Mouse (Mus musculus): Measurements from ENCODE around the gene Gfm1. TPM values are rescaled to one million over a fixed set of nuclear protein-coding genes. Genes with fewer than 3 reads are reported as not detected.

Gene Gfm1
- polyA plus RNA-seq, 1 experiment from 2014 or later = 83.3 TPM

GRCm38 (mm10) chr3:67462578-67462977 lies 32.7 kb downstream of the Gfm1 start:
- peak overlapping the region; percentile 87 for H3K4me2 ChIP-seq
- DNase-seq (ENCODE audit: low spot score) (no peak), ATAC-seq (replicated peaks; ENCODE audit: low FRiP score) (no peak)
- no peak overlapping the region for H3K27ac ChIP-seq (ENCODE audit: low read depth, low read length)
- peak overlapping the region; percentile 67 for H3K4me3 ChIP-seq (ENCODE audit: low read depth, low read length)
- H3K9ac ChIP-seq (ENCODE audit: low read depth, low read length) = no peak overlapping the region
- no peaks in the 10 kb centered on the region for H3K9me3 ChIP-seq (ENCODE audit: control insufficient read depth, low read length)
- WGBS = 63% methylated on average over 10 of the region's 10 CpGs
- no peaks in the 10 kb centered on the region; the same call in 1 of the 2 replicates for H3K4me1 ChIP-seq (replicated peaks; ENCODE audit: control insufficient read depth, insufficient read depth, low read length)
- peaks cover 12% of the 10 kb centered on the region for H3K36me3 ChIP-seq (ENCODE audit: control insufficient read depth, insufficient read depth, low read length)
- H3K27me3 ChIP-seq (replicated peaks; ENCODE audit: control insufficient read depth, insufficient read depth, low read length) = no peaks in the 10 kb centered on the region

- WGBS = 7% methylated on average over 12 of the region's 12 CpGs
- H3K4me3 ChIP-seq (ENCODE audit: low read depth, low read length) = peak overlapping the region; percentile 67
- no peak for ATAC-seq (replicated peaks; ENCODE audit: low FRiP score)
Observed at GRCm38 (mm10) chr3:67463001-67463400, 33.1 kb downstream of the Gfm1 start.

GRCm38 (mm10) chr3:67463450-67464372 lies 33.8 kb downstream of the Gfm1 start, which contains the start of gene Lxn:
Gene Lxn (minus strand): TSS chr3:67463926.
- 1% methylated on average over 42 of the region's 43 CpGs for WGBS
- H3K4me3 ChIP-seq (ENCODE audit: low read depth, low read length) = peak within 1 kb of the TSS; percentile 67
- H3K36me3 ChIP-seq (ENCODE audit: control insufficient read depth, insufficient read depth, low read length) = peaks cover 9% of the 10 kb centered on the region
- H3K27me3 ChIP-seq (replicated peaks; ENCODE audit: control insufficient read depth, insufficient read depth, low read length) = no peaks in the 10 kb centered on the region
- peak within 1 kb of the TSS; percentile 48 for H3K27ac ChIP-seq (ENCODE audit: low read depth, low read length)
- peak; percentile 76 for DNase-seq (ENCODE audit: low spot score)
- ATAC-seq (replicated peaks; ENCODE audit: low FRiP score) = peak; percentile 87
- H3K4me1 ChIP-seq (replicated peaks; ENCODE audit: control insufficient read depth, insufficient read depth, low read length) = no peaks in the 10 kb centered on the region; the same call in 1 of the 2 replicates
- peak within 1 kb of the TSS; percentile 67 for H3K9ac ChIP-seq (ENCODE audit: low read depth, low read length)
- no peaks in the 10 kb centered on the region for H3K9me3 ChIP-seq (ENCODE audit: control insufficient read depth, low read length)
- peak within 1 kb of the TSS; percentile 87 for H3K4me2 ChIP-seq

More at GRCm38 (mm10) chr3:67463001-67463400, 33.1 kb downstream of the Gfm1 start:
- no peaks in the 10 kb centered on the region for H3K9me3 ChIP-seq (ENCODE audit: control insufficient read depth, low read length)
- H3K4me1 ChIP-seq (replicated peaks; ENCODE audit: control insufficient read depth, insufficient read depth, low read length) = no peaks in the 10 kb centered on the region; the same call in 1 of the 2 replicates
- peak overlapping the region; percentile 48; the same call in 1 of the 2 replicates for H3K27ac ChIP-seq (ENCODE audit: low read depth, low read length)
- DNase-seq (ENCODE audit: low spot score) = no peak
- peaks cover 13% of the 10 kb centered on the region for H3K36me3 ChIP-seq (ENCODE audit: control insufficient read depth, insufficient read depth, low read length)
- no peaks in the 10 kb centered on the region for H3K27me3 ChIP-seq (replicated peaks; ENCODE audit: control insufficient read depth, insufficient read depth, low read length)
- H3K9ac ChIP-seq (ENCODE audit: low read depth, low read length) = peak overlapping the region; percentile 67
- H3K4me2 ChIP-seq = peak overlapping the region; percentile 87

- Histone ChIP-seq H3K9ac (ENCODE audit: low read depth, low read length) (no peak overlapping the region), H3K9me3 (ENCODE audit: control insufficient read depth, low read length) (no peaks in the 10 kb centered on the region), H3K36me3 (ENCODE audit: control insufficient read depth, insufficient read depth, low read length) (peaks cover 12% of the 10 kb centered on the region; the same call in 1 of the 2 replicates), H3K4me1 (replicated peaks; ENCODE audit: control insufficient read depth, insufficient read depth, low read length) (peaks cover 2% of the 10 kb centered on the region), H3K27ac (ENCODE audit: low read depth, low read length) (no peak overlapping the region), H3K4me2 (no peak overlapping the region), H3K27me3 (replicated peaks; ENCODE audit: control insufficient read depth, insufficient read depth, low read length) (no peaks in the 10 kb centered on the region), H3K4me3 (ENCODE audit: low read depth, low read length) (no peak overlapping the region)
- ATAC-seq (replicated peaks; ENCODE audit: low FRiP score) = no peak
- 90% methylated on average over 5 of the region's 5 CpGs for WGBS
- DNase-seq (ENCODE audit: low spot score) = no peak
Observed at GRCm38 (mm10) chr3:67466576-67466975, 36.7 kb downstream of the Gfm1 start.

GRCm38 (mm10) chr3:67467281-67467680 lies 37.4 kb downstream of the Gfm1 start:
- Histone ChIP-seq H3K36me3 (ENCODE audit: control insufficient read depth, insufficient read depth, low read length) (peaks cover 12% of the 10 kb centered on the region; the same call in 1 of the 2 replicates), H3K9me3 (ENCODE audit: control insufficient read depth, low read length) (no peaks in the 10 kb centered on the region), H3K27ac (ENCODE audit: low read depth, low read length) (no peak overlapping the region), H3K27me3 (replicated peaks; ENCODE audit: control insufficient read depth, insufficient read depth, low read length) (no peaks in the 10 kb centered on the region), H3K9ac (ENCODE audit: low read depth, low read length) (no peak overlapping the region), H3K4me1 (replicated peaks; ENCODE audit: control insufficient read depth, insufficient read depth, low read length) (peaks cover 9% of the 10 kb centered on the region), H3K4me3 (ENCODE audit: low read depth, low read length) (no peak overlapping the region), H3K4me2 (no peak overlapping the region)
- no peak for DNase-seq (ENCODE audit: low spot score)
- WGBS = 91% methylated on average over 2 of the region's 2 CpGs
- ATAC-seq (replicated peaks; ENCODE audit: low FRiP score) = no peak

GRCm38 (mm10) chr3:67471408-67472127 lies 41.7 kb downstream of the Gfm1 start:
- Histone ChIP-seq H3K27me3 (replicated peaks; ENCODE audit: control insufficient read depth, insufficient read depth, low read length) (no peaks in the 10 kb centered on the region), H3K4me3 (ENCODE audit: low read depth, low read length) (no peak overlapping the region), H3K4me2 (no peak overlapping the region), H3K27ac (ENCODE audit: low read depth, low read length) (no peak overlapping the region), H3K4me1 (replicated peaks; ENCODE audit: control insufficient read depth, insufficient read depth, low read length) (peaks cover 9% of the 10 kb centered on the region), H3K9ac (ENCODE audit: low read depth, low read length) (no peak overlapping the region), H3K36me3 (ENCODE audit: control insufficient read depth, insufficient read depth, low read length) (peaks cover 15% of the 10 kb centered on the region; the same call in 1 of the 2 replicates), H3K9me3 (ENCODE audit: control insufficient read depth, low read length) (no peaks in the 10 kb centered on the region)
- WGBS = 52% methylated on average over 4 of the region's 4 CpGs
- ATAC-seq (replicated peaks; ENCODE audit: low FRiP score) (peak; percentile 88), DNase-seq (ENCODE audit: low spot score) (no peak)

GRCm38 (mm10) chr3:67473438-67473837 lies 43.5 kb downstream of the Gfm1 start:
- 87% methylated on average over 6 of the region's 6 CpGs for WGBS

GRCm38 (mm10) chr3:67479806-67480205 lies 49.9 kb downstream of the Gfm1 start:
- no peaks in the 10 kb centered on the region for H3K4me1 ChIP-seq (replicated peaks; ENCODE audit: control insufficient read depth, insufficient read depth, low read length)
- no peaks in the 10 kb centered on the region for H3K27me3 ChIP-seq (replicated peaks; ENCODE audit: control insufficient read depth, insufficient read depth, low read length)
- H3K9me3 ChIP-seq (ENCODE audit: control insufficient read depth, low read length) = no peaks in the 10 kb centered on the region
- ATAC-seq (replicated peaks; ENCODE audit: low FRiP score) (no peak), DNase-seq (ENCODE audit: low spot score) (no peak)
- H3K36me3 ChIP-seq (ENCODE audit: control insufficient read depth, insufficient read depth, low read length) = peaks cover 3% of the 10 kb centered on the region; the same call in 1 of the 2 replicates
- H3K4me2 ChIP-seq = no peak overlapping the region
- H3K9ac ChIP-seq (ENCODE audit: low read depth, low read length) = no peak overlapping the region
- no peak overlapping the region for H3K27ac ChIP-seq (ENCODE audit: low read depth, low read length)
- 89% methylated on average over 11 of the region's 11 CpGs for WGBS
- H3K4me3 ChIP-seq (ENCODE audit: low read depth, low read length) = no peak overlapping the region

More at GRCm38 (mm10) chr3:67473438-67473837, 43.5 kb downstream of the Gfm1 start:
- Histone ChIP-seq H3K4me1 (replicated peaks; ENCODE audit: control insufficient read depth, insufficient read depth, low read length) (peaks cover 9% of the 10 kb centered on the region), H3K4me3 (ENCODE audit: low read depth, low read length) (no peak overlapping the region), H3K27me3 (replicated peaks; ENCODE audit: control insufficient read depth, insufficient read depth, low read length) (no peaks in the 10 kb centered on the region), H3K36me3 (ENCODE audit: control insufficient read depth, insufficient read depth, low read length) (peaks cover 11% of the 10 kb centered on the region; the same call in 1 of the 2 replicates), H3K27ac (ENCODE audit: low read depth, low read length) (no peak overlapping the region), H3K9ac (ENCODE audit: low read depth, low read length) (no peak overlapping the region), H3K9me3 (ENCODE audit: control insufficient read depth, low read length) (no peaks in the 10 kb centered on the region), H3K4me2 (no peak overlapping the region)
- ATAC-seq (replicated peaks; ENCODE audit: low FRiP score) (no peak), DNase-seq (ENCODE audit: low spot score) (no peak)

Measured in liver, embryonic 11.5 days (tissue).